Mouse (Mus musculus): ENCODE data around the gene Pten. TPM values are rescaled to one million over a fixed set of nuclear protein-coding genes. Genes with fewer than 3 reads are reported as not detected.

Pten gene
- 14.1 and 15.7 TPM in 2 replicates for polyA plus RNA-seq (2016; fragmentation: Nextera tagmentation; extraction: Ambion mirVana)

GRCm38 (mm10) chr19:32756900-32757725 lies at the start of gene Pten:
Gene Pten (plus strand): TSS chr19:32757497.
- Histone ChIP-seq H3K27me3 (peaks cover 6% of the 10 kb centered on the region), H3K36me3 (no peaks in the 10 kb centered on the region), H3K4me2 (replicated peaks) (peak within 1 kb of the TSS; percentile 90), H3K9me3 (replicated peaks) (no peaks in the 10 kb centered on the region), H3K4me1 (peaks cover 25% of the 10 kb centered on the region), H3K4me3 (peak within 1 kb of the TSS; percentile 96), H3K27ac (peak within 1 kb of the TSS; percentile 99), H3K9ac (peak within 1 kb of the TSS; percentile 98)
- WGBS, result under 1% methylated on average over 60 of the region's 77 CpGs
- ATAC-seq (ENCODE audit: low FRiP score), result peak; percentile 91

DNA sequence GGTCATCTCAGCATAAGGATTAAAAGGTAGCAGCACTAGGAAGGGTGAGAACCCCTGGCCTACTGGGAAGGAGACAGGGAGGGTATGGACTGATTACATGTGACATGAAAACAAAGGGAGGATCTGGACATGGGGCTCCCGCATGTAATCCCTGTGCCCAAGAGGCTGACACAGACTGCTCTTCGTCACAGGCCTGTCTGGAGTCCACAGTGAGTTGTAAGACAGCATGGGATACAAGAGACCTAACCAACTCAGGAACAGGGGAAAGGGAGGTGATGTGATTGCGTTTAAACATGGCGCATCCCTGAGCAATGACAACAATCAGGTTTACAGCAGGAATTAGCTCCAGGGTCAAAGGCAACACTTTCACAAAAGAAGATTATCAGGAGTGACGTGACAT lies 48.3 kb upstream of the Pten start:
- H3K36me3 ChIP-seq, result peaks cover 22% of the 10 kb centered on the region
- no peak overlapping the region for H3K9ac ChIP-seq
- H3K9me3 ChIP-seq (replicated peaks), result no peaks in the 10 kb centered on the region
- no peak for ATAC-seq (ENCODE audit: low FRiP score)
- H3K4me1 ChIP-seq, result peaks cover 9% of the 10 kb centered on the region
- H3K4me2 ChIP-seq (replicated peaks), result no peak overlapping the region
- H3K27me3 ChIP-seq, result no peaks in the 10 kb centered on the region
- H3K4me3 ChIP-seq, result no peak overlapping the region
- no peak overlapping the region for H3K27ac ChIP-seq
- WGBS, result 93% methylated on average over 5 of the region's 5 CpGs

DNA sequence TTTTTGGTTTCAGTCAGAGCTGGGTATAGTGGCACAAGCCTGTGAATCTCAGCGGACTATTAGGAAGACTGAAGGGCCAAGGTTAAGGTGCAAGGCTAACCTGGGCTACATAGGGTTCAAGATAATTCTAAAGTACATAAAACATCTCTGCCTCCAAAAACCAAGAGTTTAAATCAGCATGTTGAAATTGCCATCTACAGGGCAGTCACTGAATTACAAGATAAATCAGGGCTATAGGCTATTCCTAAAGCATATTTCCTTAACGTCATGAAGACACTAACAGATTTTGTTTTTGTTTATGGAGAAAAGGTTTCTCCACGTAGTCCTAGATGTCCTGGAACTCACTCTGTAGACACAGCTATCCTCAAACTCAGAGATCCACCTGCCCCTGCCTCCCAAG lies 47.0 kb upstream of the Pten start:
- no peak overlapping the region for H3K27ac ChIP-seq
- H3K4me3 ChIP-seq, result no peak overlapping the region
- no peaks in the 10 kb centered on the region for H3K27me3 ChIP-seq
- H3K9me3 ChIP-seq (replicated peaks), result no peaks in the 10 kb centered on the region
- peaks cover 12% of the 10 kb centered on the region for H3K36me3 ChIP-seq
- no peak overlapping the region for H3K9ac ChIP-seq
- peaks cover 9% of the 10 kb centered on the region for H3K4me1 ChIP-seq
- no peak for ATAC-seq (ENCODE audit: low FRiP score)
- H3K4me2 ChIP-seq (replicated peaks), result 0 out of 2 replicates have a peak overlapping the region, but pooled peaks have one; percentile 72
- 70% methylated on average over 3 of the region's 3 CpGs for WGBS

DNA sequence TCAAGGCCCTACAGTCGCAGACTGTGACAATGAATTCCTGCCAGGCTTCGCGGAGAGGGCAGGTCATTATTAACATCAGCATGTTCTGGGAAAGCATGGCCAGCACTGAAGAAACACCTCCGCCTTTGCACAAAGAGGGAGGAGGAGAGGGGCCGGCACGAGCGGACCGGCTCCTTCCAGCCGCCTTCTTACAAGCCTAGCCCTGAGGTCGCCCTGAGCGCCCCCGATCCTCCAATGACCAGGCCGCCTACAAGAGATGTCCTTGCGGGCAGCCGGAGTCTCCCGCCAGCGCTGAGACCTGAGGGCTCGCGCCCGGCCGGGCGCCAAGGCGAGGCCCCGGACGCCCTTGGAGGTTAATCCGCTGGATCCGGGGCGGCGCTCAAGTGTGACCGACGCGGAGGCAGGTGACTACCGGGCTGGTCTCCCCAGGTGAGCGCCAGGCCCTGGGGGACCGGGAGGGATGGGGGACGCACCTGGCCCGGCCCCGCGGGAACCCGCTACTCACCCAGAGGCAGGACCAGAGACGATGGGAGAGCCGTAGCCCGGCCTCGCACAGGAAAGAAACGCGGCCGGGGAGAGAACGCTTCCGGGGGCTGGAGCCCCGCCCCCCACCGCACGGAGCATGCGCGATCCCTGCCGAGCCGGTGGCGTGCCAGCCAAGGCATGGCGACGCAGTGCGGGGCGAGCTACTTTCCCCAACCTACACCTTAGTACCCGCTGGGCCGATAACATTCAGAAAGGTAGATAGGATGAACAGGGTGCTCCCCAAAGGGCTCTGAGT lies 45.3 kb upstream of the Pten start:
- WGBS, result under 1% methylated on average over 63 of the region's 63 CpGs
- Histone ChIP-seq H3K4me1 (peaks cover 9% of the 10 kb centered on the region), H3K27me3 (no peaks in the 10 kb centered on the region), H3K36me3 (no peaks in the 10 kb centered on the region), H3K9me3 (replicated peaks) (no peaks in the 10 kb centered on the region), H3K4me2 (replicated peaks) (peak overlapping the region; percentile 72), H3K9ac (peak overlapping the region; percentile 93), H3K4me3 (peak overlapping the region; percentile 91), H3K27ac (peak overlapping the region; percentile 92)
- ATAC-seq (ENCODE audit: low FRiP score), result peak; percentile 97

- H3K9me3 ChIP-seq (replicated peaks), result no peaks in the 10 kb centered on the region
- peaks cover 9% of the 10 kb centered on the region for H3K4me1 ChIP-seq
- no peaks in the 10 kb centered on the region for H3K36me3 ChIP-seq
- H3K4me2 ChIP-seq (replicated peaks), result peak overlapping the region; percentile 72
- H3K27ac ChIP-seq, result peak overlapping the region; percentile 92
- H3K4me3 ChIP-seq, result peak overlapping the region; percentile 91
- ATAC-seq (ENCODE audit: low FRiP score), result peak; percentile 91
- H3K27me3 ChIP-seq, result no peaks in the 10 kb centered on the region
- WGBS, result 0% methylated on average over 11 of the region's 11 CpGs
- H3K9ac ChIP-seq, result peak overlapping the region; percentile 93
Observed at GRCm38 (mm10) chr19:32712588-32713042, 44.7 kb upstream of the Pten start.

DNA sequence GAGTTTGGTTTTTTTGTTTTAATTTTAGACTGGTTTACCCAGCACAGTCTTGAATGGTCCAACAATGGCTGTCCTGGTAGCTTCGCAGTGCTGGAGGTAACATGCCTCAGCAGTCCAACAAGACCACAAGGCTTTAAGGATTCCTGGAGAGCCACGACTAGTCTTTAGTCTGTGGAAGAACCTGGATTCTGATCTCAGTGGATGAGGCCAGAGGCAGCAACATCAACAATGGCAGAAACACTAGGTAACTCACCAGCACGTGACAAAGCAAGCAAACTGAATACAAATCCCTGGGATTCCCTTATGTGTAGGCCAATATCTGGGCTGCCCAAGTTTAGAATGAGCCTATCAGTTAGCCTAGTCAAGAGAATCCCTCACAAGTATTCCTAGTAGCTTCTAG lies 43.8 kb upstream of the Pten start:
- ATAC-seq (ENCODE audit: low FRiP score), result no peak
- H3K4me3 ChIP-seq, result no peak overlapping the region
- 66% methylated on average over 3 of the region's 3 CpGs for WGBS
- H3K9ac ChIP-seq, result no peak overlapping the region
- H3K27me3 ChIP-seq, result no peaks in the 10 kb centered on the region
- H3K27ac ChIP-seq, result no peak overlapping the region
- peaks cover 9% of the 10 kb centered on the region for H3K4me1 ChIP-seq
- H3K4me2 ChIP-seq (replicated peaks), result no peak overlapping the region
- no peaks in the 10 kb centered on the region for H3K9me3 ChIP-seq (replicated peaks)
- no peaks in the 10 kb centered on the region for H3K36me3 ChIP-seq

- 8% methylated on average over 3 of the region's 3 CpGs for WGBS
- H3K4me1 ChIP-seq, result peaks cover 9% of the 10 kb centered on the region
- H3K27me3 ChIP-seq, result no peaks in the 10 kb centered on the region
- H3K36me3 ChIP-seq, result no peaks in the 10 kb centered on the region
- ATAC-seq (ENCODE audit: low FRiP score), result no peak
- H3K9ac ChIP-seq, result no peak overlapping the region
- no peaks in the 10 kb centered on the region for H3K9me3 ChIP-seq (replicated peaks)
- no peak overlapping the region for H3K27ac ChIP-seq
- no peak overlapping the region for H3K4me3 ChIP-seq
- H3K4me2 ChIP-seq (replicated peaks), result no peak overlapping the region
Observed at GRCm38 (mm10) chr19:32715201-32715600, 42.1 kb upstream of the Pten start.

DNA sequence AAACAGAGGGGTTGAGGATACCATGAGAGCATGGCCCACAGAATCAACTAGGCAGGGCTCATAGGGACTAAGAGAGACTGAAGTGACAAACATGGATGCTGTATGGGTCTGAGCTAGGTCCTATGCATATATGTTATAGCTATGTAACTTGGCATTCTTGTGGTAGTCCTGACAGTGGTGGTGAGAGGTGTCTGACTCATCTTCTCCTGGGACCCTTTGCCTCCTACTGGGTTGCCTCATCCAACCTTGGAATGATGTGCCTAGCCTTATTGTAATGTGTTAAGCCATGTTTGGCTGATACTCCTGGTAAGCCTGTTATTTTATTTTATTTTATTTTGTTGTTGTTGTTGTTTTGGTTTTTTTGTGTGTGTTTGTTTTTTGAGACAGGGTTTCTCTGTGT lies 41.6 kb upstream of the Pten start:
- Histone ChIP-seq H3K36me3 (no peaks in the 10 kb centered on the region), H3K27me3 (no peaks in the 10 kb centered on the region), H3K9ac (no peak overlapping the region), H3K9me3 (replicated peaks) (no peaks in the 10 kb centered on the region), H3K4me3 (no peak overlapping the region), H3K4me1 (peaks cover 9% of the 10 kb centered on the region), H3K27ac (no peak overlapping the region), H3K4me2 (replicated peaks) (no peak overlapping the region)
- no peak for ATAC-seq (ENCODE audit: low FRiP score)

- Histone ChIP-seq H3K27me3 (no peaks in the 10 kb centered on the region), H3K9me3 (replicated peaks) (no peaks in the 10 kb centered on the region), H3K4me1 (peaks cover 4% of the 10 kb centered on the region; the same call in 1 of the 2 replicates), H3K9ac (no peak overlapping the region), H3K4me3 (no peak overlapping the region), H3K27ac (no peak overlapping the region), H3K36me3 (no peaks in the 10 kb centered on the region), H3K4me2 (replicated peaks) (no peak overlapping the region)
- ATAC-seq (ENCODE audit: low FRiP score), result no peak
- WGBS, result 68% methylated on average over 3 of the region's 3 CpGs
Observed at GRCm38 (mm10) chr19:32717590-32717989, 39.7 kb upstream of the Pten start.

DNA sequence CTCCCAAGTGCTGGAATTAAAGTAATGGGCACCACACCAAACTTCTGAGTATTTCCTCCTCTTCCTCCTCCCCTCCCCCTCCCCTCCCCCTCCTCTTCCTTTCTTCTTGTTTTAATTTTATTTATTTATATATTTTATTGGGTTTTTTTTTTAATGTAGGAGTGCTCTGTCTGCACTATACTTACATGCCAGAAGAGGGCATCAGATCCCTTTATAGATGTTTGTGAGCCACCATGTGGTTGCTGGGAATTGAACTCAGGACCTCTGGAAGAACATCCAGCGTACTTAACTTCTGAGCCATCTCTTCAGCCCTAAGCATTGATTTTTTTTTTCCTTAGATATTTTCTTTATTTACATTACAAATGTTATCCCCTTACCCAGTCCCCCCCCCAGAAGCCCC lies 37.0 kb upstream of the Pten start:
- Histone ChIP-seq H3K4me1 (peaks cover 6% of the 10 kb centered on the region; the same call in 1 of the 2 replicates), H3K9ac (no peak overlapping the region), H3K36me3 (no peaks in the 10 kb centered on the region), H3K27me3 (no peaks in the 10 kb centered on the region), H3K27ac (no peak overlapping the region), H3K4me3 (no peak overlapping the region), H3K9me3 (replicated peaks) (no peaks in the 10 kb centered on the region), H3K4me2 (replicated peaks) (no peak overlapping the region)
- 90% methylated on average over 1 of the region's 1 CpGs for WGBS
- no peak for ATAC-seq (ENCODE audit: low FRiP score)

DNA sequence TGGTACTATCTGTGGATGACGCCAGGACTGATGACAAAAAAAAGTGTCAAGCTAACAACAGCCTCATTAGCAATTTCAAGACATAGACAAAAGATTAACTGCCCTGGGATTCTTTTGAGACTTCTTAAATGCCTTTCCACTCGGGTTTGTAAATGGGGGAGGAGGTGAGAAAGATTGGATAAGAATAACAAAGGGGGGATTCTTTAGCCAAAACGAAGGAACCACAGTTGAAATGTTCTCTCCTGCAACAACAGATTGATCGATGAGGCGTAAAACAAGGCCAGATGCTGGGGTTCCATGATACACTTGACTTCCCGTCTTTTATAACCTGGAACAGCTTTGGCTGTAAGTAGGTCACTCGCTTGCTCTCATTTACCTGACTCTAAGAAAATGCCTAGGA lies 33.5 kb upstream of the Pten start:
- no peaks in the 10 kb centered on the region for H3K36me3 ChIP-seq
- H3K9me3 ChIP-seq (replicated peaks), result no peaks in the 10 kb centered on the region
- 7% methylated on average over 7 of the region's 7 CpGs for WGBS
- H3K4me3 ChIP-seq, result no peak overlapping the region
- no peak overlapping the region for H3K4me2 ChIP-seq (replicated peaks)
- no peak overlapping the region for H3K9ac ChIP-seq
- no peak overlapping the region for H3K27ac ChIP-seq
- peaks cover 20% of the 10 kb centered on the region for H3K4me1 ChIP-seq
- no peaks in the 10 kb centered on the region for H3K27me3 ChIP-seq
- no peak for ATAC-seq (ENCODE audit: low FRiP score)
